Mouse (Mus musculus) layer of hippocampus, adult 11-12 months (tissue): ENCODE results near the gene Fam83g.
A peak's percentile ranks its signal among the peaks of the same experiment; 100 is the strongest.

Source experiments
- DNase-seq: peaks from one replicate; pipeline ENCODE4 v3.0.0; 2022; ENCODE audit warnings: low spot score

Fam83g gene

GRCm38 (mm10) chr11:61674151-61674838 lies 9.6 kb upstream of the Fam83g start:
- DNase-seq: no peak

- no peak for DNase-seq
Observed at GRCm38 (mm10) chr11:61674839-61675159, 9.1 kb upstream of the Fam83g start.

DNA sequence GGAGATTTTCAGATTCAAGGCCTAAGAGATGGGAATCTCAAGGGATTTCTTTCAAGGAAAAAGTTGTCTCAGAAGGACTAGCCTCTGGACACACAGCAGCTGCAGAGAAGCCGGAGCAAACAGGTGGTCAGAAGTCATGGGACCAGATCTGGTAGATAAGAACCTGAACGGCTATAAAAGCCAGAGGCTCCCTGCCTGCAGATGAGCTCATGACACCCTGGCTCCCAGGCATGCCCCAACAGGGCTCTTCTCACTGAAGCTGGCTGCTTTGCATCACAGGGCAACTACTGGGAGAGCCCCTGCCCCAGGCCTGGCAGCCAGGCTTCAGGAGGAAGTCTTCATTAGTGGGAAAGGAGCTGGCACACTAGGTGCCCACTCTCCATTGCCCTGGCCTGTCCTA lies 8.6 kb upstream of the Fam83g start:
- DNase-seq: no peak

DNA sequence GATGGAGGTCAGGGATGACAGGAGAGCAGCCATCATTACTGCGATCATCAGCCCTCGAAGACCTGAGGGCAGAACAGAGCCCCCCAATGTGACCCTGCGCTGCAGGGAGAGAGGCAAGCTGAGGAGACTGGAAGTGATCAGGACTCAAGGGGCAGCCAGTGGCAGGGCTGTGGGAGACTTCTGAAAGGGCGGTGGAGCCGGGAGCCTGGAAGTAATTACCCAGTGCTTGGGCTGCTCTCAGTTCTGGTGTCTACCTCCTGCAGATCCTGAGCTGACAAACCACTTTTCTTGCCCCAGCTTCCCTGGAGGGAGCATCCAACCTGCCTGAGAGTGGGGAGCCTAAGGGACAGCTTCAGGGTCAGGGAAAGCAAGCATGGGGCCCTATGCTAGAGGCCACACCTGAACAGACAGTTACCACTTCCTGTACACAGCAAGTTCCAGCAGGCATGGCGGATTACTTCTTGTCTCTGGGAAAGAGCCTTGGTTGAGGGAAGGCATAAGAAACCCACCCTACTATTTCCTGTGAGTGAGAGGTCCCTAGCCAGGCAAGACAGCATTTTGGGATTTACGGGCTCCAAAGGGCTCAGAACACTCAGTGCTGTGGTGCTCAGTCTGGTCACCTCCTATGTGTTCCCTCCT lies 7.6 kb upstream of the Fam83g start:
- no peak for DNase-seq

GRCm38 (mm10) chr11:61677709-61678108 lies 6.2 kb upstream of the Fam83g start:
- no peak for DNase-seq

DNA sequence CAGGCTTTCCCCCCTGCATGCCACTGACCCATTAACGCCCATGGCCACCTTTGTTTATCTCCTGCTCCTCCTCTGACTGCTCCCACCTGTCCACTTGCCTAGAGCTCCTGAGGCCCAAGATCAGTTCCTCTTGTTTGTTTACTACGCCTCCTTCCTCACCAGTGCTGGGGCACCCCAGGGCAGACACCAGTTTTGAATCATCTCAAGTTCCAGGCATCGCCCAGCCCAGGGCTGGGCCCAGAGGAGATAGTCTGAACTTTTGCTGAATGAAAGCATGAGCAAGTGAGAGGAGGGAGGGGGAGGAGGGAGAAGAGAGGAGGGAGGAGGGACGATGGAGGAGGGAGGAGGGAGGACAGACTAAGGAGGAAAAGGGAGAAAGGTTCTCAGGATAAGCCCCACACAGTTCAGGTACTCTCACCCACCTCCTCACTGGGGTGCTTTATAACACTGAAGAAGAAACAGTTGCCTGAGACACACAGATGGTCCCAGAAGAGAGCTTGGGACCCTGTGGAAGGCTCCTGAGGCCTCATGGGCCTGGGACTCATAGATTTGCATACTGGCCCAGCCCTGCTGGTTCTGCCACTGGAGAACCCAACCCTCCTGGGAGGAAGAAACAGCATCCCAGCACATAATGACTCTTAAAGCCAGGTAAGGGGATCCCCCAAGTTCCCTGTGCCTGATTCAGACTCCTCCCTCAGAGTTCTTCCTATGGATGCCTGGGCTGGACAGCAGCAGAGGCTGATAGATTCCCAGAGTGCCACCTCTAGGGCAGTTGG lies 4.6 kb upstream of the Fam83g start:
- no peak for DNase-seq

GRCm38 (mm10) chr11:61685119-61685725 lies 1.3 kb downstream of the Fam83g start:
- no peak for DNase-seq

DNA sequence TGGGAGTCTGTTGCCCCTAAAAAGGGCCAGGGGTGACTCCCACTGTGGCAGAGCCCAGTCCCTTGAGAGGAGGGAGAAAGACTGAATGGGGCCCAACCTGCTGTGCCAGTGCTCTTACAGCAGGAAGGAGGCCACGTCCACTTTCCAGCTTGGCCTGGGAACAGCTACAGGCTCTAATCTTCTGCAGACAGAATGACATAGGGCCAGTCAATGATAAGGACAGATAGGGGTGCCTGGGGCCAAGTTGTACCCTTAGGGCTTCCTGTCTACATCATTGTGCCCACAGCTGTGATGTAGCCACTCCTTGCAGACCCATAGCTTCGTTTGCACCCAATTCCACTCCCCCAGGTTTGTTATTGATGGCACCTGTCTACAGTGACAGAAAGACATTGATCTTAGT lies 2.2 kb downstream of the Fam83g start:
- no peak for DNase-seq

GRCm38 (mm10) chr11:61686906-61687453 lies 3.1 kb downstream of the Fam83g start:
- DNase-seq: no peak

DNA sequence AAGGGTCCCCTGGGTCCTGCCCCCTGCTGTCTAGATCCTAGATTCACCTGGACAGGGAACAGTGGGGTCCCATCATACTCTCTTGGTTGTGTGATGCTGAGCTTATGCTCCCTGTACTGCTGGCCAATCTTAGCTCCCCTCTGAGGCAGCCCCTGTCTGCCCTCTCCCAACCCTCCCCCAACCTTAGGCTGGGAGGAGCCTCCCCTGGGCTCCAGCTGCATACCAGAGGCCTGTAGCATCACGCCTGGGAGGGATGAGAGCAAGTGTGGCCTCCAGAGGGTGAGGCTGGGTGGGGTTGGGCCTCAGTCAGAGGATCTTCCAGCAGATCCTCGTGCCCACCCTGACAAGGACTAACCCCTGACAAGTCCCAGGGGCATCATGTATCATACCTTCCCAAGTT lies 3.7 kb downstream of the Fam83g start:
- no peak for DNase-seq

DNA sequence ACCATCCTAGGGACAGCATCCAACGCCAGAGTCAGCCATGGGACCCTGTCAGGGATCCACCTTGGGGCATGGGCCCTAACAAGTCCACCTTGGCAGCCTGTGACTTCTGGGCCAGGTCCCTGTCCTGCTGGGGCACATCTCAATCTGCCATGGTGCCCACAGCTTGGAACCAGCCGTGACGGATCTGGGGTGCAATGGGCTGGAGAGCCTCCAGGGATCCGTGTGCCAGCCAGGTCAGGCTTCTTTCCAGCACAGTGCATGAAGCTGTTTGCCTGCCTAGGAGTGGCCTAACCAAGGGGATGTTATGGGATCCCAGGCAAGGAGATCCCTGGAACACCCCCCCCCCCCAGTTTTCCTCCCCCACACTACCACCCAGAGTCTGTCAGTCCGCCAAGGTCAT lies 9.1 kb downstream of the Fam83g start:
- no peak for DNase-seq

DNA sequence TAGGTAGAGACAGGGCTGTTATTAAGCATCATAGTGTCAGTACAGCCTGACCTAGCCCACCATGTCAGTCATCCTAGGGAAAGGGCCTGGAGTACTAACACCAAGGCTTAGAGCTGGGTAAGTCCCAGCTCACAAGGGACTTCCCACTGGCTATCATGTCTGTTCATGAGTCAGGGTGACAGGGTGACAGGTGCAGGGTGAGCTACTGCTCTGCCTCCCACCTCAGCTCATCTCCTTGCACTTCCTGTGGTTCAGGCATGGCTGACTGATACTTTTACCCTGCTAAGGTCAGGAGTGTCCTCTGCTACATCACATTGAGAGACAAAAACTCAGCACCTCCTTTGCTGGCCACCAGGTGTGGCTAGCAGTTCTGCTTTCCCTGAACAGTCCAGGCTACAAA lies 15.0 kb downstream of the Fam83g start:
- no peak for DNase-seq

- no peak for DNase-seq
Observed at GRCm38 (mm10) chr11:61699460-61699859, 15.6 kb downstream of the Fam83g start.

- DNase-seq: no peak
Observed at GRCm38 (mm10) chr11:61699933-61700332, 16.0 kb downstream of the Fam83g start.

DNA sequence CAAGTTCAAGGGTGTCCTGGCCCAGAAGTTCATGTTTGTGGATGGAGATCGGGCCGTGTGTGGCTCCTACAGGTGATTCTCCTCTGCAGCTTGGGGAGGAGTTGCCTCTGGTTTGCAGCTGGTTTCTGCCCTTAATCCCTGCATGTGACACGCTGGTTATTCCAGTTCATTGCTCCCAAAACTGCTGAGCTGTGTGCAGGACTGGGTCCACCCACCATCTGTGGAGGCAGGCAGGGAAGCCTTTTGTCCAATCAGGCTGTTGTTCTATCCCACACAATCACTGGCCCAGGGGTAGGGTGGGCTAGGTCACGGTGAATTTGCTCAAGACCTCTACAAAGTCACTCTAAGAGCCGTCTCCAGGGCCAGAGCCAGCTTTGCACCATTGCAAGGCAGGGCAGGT lies 17.8 kb downstream of the Fam83g start:
- DNase-seq: no peak

DNA sequence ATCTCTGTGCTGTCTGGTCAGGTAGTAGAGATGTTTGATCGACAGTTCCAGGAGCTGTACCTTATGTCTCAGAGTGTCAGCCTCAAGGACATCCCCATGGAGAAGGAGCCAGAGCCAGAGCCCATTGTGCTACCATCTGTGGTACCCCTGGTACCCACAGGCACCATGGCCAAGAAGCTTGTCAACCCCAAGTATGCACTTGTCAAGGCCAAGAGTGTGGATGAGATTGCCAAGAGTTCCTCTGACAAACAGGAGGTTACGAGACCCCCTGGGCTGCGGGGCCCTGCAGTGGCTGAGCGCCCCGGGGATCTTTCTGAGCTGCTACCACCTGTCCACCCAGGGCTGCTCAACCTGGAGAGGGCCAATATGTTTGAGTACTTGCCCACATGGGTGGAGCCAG lies 18.6 kb downstream of the Fam83g start:
- no peak for DNase-seq

DNA sequence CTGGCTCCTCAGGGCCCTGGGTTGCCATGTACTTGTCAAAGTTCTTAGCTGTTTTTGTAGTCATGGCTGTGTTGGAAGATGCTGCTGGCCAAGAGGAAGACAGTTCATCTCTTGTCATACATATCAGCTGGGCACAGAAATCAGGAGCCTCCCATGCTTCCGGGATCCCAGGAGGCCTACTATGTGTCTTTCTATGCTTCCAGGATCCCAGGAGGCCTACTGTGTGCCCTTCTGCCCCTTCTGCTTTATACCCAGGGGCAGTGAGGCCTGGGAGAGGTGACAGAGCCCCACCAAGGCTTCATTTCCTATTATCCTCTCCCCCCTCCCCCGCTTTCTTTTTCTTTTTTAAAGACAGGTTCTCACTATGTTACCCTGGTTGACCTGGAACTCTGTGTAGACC lies 21.7 kb downstream of the Fam83g start:
- DNase-seq: no peak

GRCm38 (mm10) chr11:61706232-61706631 lies 22.3 kb downstream of the Fam83g start:
- no peak for DNase-seq

DNA sequence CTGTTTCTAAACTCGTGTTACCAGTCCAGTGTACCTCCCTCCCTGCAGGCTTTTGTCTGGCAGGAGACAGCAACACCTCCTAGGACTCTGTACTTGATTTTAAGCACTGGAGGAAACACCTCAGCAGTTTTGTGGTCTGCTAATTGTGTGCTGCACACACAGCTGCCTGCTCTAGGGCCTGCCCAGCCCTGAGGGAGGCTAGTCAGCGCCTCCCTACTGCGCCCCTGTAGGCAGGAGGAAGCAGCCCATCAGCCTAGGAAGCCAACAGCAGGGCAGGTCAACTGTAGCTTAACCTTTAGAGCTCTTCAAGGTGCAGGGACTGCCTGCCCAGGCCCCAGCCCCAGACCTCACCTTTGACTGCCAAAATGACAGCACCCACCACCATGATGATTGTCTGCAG lies 25.0 kb downstream of the Fam83g start:
- DNase-seq: no peak

DNA sequence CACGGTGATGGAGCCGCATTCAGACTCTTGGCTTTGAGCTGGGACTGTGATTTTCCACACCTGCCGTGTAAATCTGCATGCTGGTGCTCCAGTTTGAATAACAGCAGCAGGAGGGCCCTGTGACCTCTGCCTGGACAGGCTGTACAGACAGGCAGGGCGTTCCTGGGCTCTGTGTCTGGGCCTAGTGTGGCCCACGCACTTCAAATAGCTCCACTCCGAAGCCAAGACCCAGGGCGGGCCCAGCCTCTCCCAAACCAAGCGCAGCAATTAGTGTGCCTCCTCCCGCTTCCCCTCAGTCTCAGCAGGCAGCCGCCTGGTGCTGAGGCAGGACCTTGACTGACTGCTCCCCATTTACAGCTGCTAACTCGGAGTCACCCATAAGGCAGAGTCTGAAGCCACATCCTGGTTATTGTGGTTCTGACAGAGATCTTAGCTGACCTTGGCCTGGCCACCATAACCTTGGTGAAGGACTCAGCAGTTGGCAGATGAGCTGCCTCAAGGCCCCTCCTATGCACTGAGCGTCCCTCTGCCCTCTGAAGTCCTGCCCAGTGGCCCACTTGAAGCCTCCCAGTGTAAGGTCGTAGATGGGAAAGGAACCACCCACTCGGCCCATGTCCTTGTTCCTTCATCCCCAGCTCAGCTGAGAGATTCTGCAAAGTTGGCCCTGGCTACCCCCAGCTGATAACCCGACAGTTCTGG lies 29.4 kb downstream of the Fam83g start:
- no peak for DNase-seq

- DNase-seq: peak; percentile 88
Observed at GRCm38 (mm10) chr11:61714346-61715117, 30.6 kb downstream of the Fam83g start.
